Mouse (Mus musculus) heart, adult 2 months (tissue): ENCODE measurements around the gene Atp6v1e2.

Experiments used
- CTCF ChIP-seq: fragments of 200-600 bp; IDR thresholded peaks from 2 replicates; pipeline ENCODE4 v1.8.1; 2022; ENCODE audit warnings: antibody characterized with exemption, mild to moderate bottlenecking, moderate library complexity
- POLR2A ChIP-seq: fragments of 200-500 bp; IDR thresholded peaks from 2 replicates; pipeline ENCODE4 v1.6.1; 2011; ENCODE audit warnings: mild to moderate bottlenecking, low read depth, low read length, control low read depth; ENCODE audit not compliant: insufficient read depth

- no peak for TF ChIP-seq CTCF
- TF ChIP-seq POLR2A: no peak
Observed at GRCm38 (mm10) chr17:86973097-86973496, 25.4 kb upstream of the Atp6v1e2 start.
